Mouse (Mus musculus): Measurements from ENCODE around the gene Trpm3. TPM values are rescaled to one million over a fixed set of nuclear protein-coding genes. Genes with fewer than 3 reads are reported as not detected.

Trpm3 gene
- polyA plus RNA-seq, 3 experiments from 2014 or later: 0.08 to 0.68 (median 0.16) TPM

GRCm38 (mm10) chr19:22931006-22931405, 792.2 kb downstream of the Trpm3 start:
- no peak for ATAC-seq

GRCm38 (mm10) chr19:22935067-22935466, 796.2 kb downstream of the Trpm3 start:
- no peak for ATAC-seq

GRCm38 (mm10) chr19:22938848-22939724, 800.2 kb downstream of the Trpm3 start:
- ATAC-seq: no peak

GRCm38 (mm10) chr19:22939836-22940235, 801.0 kb downstream of the Trpm3 start:
- ATAC-seq: no peak

DNA sequence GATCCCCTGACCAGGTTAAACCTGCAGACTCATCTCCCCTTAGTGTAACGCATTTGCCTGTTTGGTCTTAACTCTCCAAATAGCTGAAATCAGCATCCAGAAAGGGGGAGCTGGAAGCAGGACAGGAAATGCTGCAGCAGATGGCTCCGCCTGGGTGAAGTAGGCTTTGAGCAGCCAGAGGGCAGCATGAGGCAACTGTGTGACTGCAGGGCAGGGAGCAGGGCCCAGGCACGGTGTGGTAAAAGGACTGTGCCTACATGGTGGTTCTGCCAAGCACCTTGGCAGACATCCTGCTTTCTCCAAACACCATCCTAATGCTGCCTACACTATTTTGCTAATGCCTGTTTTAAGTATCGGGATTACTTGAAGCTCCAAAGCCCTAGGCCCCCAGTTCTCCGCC, 801.6 kb downstream of the Trpm3 start:
- no peak for ATAC-seq

- no peak for ATAC-seq
These were observed 802.1 kb downstream of the Trpm3 start for GRCm38 (mm10) chr19:22940956-22941355.

DNA sequence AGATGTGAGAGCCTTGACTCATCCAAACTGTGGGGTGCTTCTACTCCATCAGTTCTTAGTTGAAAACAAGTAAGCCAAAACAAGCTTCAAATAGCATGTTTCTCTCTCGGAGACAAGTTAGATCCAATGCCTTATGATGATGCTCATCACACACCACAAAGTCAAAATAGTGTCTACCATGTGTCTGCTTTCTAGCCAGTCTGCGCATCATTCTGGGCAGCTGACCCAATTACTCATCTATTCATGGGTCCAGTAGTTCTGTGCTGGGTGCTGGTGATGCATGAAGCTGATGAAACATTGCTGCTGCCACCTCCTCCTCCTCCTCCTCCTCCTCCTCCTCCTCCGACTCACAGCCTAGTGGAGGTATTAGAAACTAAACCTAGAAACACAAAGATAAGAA, 813.6 kb downstream of the Trpm3 start:
- no peak for ATAC-seq

GRCm38 (mm10) chr19:22953191-22953590, 814.3 kb downstream of the Trpm3 start:
- no peak for ATAC-seq

DNA sequence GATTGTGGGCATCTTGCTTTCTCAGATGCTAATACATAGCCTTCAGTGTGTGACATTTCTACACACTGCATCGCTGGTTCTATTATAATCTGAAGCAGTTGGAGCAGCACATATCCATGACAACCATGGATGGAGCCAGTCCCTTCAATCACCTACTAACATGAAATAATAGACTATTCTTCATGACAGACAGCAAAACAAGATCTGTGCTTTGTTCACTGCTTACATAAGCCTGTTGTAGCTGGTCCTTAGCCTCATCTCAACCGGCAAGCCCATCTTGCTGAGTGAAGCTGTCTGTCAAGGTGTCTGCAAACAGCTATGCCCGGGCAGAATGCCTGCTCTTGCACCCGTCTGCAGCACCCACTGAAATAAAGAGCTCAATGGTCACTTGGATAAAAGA, 819.6 kb downstream of the Trpm3 start:
- no peak for ATAC-seq

DNA sequence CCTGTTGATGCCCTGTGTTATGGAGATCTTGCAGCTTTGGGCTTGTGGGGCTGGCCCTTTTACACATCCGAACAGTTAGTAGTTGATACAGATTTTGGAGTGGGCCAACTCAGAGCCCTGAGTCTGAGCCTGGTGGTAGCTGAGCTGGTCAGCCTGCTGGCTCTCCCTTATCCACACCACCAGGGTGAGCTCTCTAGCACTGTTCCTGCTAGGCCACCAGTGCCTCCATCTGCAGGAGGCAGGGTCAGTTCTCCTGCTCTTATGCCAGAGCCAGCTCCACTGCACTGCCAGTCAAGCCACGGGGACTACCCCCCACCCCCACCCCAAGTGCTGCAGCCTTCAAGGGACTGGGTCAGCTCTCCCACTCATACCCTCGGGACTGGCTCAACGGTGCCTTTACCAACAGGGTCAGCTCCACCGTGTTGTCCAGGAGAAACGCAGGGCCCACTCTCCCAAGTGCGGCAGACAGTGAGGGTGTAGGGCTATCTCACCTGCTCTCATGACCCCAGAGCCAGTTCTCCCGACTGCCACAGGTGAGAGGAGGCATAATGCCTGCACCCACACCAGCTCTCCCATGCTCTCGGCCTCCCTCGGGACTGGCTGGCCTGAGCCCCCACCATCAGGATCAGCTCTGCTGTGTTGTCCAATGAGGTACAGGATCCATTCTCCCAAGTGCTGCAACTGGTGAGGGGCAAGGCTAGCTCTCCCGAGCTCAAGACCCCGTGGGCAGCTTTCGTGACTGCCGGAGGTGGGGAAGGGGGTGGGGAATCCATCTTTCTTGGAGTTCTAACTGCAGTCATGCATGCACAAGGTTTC, 821.8 kb downstream of the Trpm3 start:
- ATAC-seq: no peak

DNA sequence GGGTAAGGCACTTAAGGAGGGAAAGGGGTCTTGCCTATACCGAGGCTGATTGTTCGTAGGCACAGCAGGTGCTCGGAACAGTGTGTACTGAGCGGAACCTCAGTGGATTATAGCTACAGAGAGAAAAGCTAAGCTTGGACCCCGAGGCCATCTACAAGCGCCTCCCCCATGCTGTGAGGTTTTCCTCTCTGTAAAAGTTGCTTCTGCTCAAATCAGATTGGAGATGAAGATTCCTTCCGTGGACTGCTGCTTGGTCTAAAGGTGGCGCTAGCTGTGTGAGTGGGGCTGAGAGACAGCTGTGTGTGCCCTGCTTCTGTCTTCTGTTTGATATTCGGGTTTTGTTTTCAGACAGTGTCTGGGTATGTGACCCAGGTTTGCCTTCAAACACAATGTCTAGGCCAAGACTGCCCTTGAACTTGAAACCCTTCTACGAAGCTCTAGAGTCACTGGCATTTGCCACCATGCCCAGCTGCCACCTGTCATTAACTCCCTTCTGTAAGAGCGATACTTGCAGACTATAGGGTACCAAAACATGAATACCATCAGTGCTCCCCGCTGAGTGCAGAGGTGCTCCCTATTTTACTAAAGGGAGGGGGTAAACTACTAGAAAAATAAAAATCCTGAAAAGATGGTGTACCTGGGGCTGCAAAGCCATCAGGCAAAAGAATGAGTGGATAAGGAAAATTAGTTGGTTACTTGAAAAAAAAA, 823.3 kb downstream of the Trpm3 start:
- ATAC-seq: no peak

DNA sequence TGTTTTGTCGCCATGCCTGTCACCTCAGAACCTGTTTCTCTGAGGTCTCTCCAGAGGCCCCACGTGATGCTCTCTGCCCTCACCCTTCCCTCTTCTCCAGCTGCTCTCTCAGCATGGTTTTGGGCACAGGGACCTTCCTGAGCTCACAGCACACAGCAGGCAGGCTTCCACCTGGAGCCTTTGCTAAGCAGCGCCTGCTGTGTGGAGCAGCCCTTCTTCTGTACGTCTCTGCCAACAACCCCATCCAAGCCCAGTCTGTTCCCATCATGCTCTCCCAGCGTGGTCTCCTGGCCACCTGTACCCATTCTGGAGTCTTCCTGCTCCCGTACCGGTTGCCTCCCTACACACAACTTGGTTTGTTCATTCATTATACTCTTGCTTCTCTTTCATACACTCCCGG, 823.9 kb downstream of the Trpm3 start:
- ATAC-seq: no peak

DNA sequence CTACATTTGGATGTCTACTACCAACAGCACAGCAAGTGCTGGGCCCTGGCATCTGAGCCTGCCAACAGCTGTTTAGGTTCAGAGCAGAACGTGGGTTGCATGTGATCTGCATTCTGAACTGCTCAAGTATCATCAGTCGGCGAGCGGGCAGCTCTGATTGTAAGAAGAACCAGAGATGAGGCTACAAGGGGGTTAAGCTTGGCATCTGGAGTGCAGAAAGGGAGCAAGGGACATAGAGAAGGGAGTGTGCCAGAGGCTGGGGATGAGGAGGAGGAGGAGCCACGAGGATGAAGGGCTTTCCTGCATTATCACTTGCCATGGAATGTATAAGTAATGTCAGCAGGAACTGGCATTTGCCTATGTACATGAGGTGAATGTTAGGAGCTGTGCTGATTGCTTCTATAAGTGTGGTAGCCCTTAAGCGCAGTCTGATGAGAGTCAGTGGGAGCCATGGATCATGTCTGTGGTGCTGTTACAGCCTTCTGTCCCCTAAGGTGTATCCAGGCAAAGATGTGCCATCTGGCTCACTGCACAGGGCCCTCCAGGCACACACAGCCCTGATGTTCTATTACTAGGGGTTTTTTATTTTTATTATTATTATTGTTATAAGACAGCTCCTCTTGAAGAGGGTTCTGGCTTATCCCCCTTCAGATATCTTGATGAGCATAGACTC, 825.0 kb downstream of the Trpm3 start:
- ATAC-seq: no peak

GRCm38 (mm10) chr19:22965470-22965869, 826.6 kb downstream of the Trpm3 start:
- no peak for ATAC-seq

GRCm38 (mm10) chr19:22973294-22973693, 834.4 kb downstream of the Trpm3 start:
- no peak for ATAC-seq

DNA sequence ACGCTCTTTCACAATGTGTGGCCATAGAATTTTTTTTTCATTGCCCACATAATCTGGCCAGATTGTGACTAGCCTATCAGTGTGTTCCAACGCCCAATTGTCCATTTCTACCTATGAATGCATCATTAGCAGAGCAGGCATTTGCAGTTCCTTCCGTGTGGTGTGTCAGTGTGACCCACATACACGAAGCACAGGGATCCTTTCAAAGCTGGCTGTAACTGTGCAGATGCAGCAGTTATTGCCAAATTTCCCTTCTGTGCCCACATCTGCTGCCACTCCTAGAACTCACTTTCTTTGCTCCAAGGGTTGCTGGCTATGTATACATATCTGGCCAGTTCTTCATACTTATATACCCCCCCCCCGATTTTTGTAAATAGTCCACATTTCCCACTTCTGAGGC, 834.9 kb downstream of the Trpm3 start:
- no peak for ATAC-seq

- no peak for ATAC-seq
These were observed 837.0 kb downstream of the Trpm3 start for GRCm38 (mm10) chr19:22975801-22976200.

DNA sequence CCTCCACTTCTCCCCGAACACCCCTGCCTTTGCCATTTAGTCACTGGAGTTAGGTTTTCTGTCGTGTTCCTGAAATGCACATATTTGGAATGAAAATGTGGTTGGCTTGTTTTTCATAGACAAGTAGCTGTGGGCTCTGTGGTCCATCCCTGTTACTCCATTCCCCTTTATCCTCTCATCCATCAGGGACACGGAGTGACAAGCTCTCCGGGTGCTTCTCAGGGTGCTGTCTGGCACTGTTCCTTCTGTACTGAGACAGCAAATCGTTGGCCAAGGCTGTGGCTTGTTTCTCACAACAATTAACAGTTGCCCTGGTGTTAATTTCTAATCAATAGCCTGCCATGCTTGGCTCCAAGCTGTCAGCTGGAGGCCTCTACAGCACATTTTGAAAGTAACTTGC, 838.7 kb downstream of the Trpm3 start:
- ATAC-seq: no peak

- no peak for ATAC-seq
These were observed 839.9 kb downstream of the Trpm3 start for GRCm38 (mm10) chr19:22978763-22979162.

- no peak for ATAC-seq
These were observed 840.3 kb downstream of the Trpm3 start for GRCm38 (mm10) chr19:22979191-22979590.

DNA sequence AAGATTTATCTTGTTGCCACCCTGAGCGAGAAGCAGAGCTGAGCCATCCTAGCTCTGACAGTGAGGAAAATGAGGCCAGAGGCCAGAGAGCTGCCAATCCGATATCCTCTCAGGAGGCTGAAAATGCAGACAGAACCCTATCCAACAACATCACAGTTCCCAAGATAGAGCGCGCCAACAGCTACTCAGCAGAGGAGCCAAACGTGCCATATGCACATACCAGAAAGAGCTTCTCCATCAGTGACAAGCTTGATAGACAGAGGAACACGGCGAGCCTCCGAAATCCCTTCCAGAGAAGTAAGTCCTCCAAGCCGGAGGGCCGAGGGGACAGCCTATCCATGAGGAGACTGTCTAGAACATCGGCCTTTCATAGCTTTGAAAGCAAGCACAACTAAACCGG, 849.1 kb downstream of the Trpm3 start:
- no peak for ATAC-seq

- ATAC-seq: no peak
These were observed 855.1 kb downstream of the Trpm3 start for GRCm38 (mm10) chr19:22993946-22994345.

- no peak for ATAC-seq
These were observed 855.7 kb downstream of the Trpm3 start for GRCm38 (mm10) chr19:22994531-22994930.

Data from inflammation-experienced regulatory T-cells, adult 6 months (primary cell).